Mouse (Mus musculus): Measurements from ENCODE around the gene Ppib.

- TF ChIP-seq POLR2A (IDR thresholded peaks at IDR 0.05; ENCODE audit: borderline replicate concordance, extremely low read depth, low read depth, low read length) = no peak
- no peak for TF ChIP-seq CTCF (IDR thresholded peaks at IDR 0.05; ENCODE audit: insufficient read depth, low read length)
These were observed 6.8 kb downstream of the Ppib start for GRCm38 (mm10) chr9:66066791-66067190.
